Mouse (Mus musculus) mouse trophoblast stem cell (cell line): ENCODE data around the gene Wfdc9.

Source experiments
- in situ Hi-C, 2 experiments: fragments of 300-500 bp; cut with MseI, MboI; formaldehyde crosslinking; loops; 2 replicates in 1 of 2; 3 replicates in 1 of 2; pipeline ENCODE4 v1.15.1; 2025

Wfdc9 gene

DNA sequence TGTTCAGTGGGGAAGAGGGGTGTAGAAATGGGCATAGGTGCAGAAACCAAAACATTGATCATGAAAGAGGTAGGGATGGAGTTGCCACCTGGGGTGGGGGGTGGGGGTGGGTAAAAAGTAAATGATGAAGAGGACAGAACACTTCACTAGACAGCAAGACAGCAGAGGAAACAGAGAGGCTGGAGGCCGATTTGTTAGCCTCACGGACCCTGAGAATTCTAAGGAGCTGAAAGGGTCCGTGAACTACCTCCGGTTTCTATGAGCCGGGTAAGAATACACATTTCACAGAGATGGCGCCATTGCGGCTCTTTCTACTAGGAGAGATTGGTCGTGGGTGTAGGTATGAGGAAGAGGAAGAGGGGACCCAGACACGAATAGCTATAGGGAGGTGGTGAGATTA lies at the start of gene Wfdc9:
Gene Wfdc9, minus strand, starts transcription at position 101 of the 400 bp plus-strand sequence.
- in situ Hi-C loops = no loop called here

DNA sequence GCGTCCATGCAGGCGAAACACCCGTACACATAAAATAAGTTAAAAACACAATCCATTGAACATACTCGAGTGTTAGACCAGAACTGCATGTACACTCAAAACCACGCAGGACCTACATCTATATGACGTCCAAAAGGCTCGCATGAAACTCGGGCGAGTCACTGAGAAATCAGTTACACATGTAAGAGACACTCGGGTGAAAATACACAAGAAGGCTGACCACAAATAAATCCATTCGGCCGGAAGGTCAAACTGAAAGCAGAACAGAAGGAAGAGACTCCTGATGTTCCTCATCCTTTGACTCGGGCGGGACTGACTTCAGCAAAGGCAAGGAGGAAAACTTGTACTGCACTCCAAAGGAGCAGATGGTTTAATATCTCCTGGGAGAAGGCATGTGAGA lies 49.6 kb upstream of the Wfdc9 start:
- in situ Hi-C loops = no loop called here

DNA sequence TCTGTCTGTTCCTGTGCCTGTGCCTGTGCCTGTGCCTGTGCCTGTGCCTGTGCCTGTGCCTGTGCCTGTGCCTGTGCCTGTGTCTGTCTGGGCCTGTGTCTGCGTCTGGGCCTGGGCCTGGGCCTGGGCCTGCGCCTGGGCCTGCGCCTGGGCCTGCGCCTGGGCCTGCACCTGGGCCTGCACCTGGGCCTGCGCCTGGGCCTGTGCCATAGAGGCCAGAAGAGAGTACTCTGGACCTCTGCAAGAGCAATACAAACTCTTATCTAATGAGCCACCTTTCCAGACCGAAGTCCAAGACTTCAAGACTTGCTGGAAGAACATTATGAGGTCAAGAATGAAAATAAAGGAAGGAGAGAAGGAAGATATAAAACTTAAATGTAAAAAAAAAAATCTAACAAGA lies 48.9 kb upstream of the Wfdc9 start:
- in situ Hi-C loops = no loop called here

DNA sequence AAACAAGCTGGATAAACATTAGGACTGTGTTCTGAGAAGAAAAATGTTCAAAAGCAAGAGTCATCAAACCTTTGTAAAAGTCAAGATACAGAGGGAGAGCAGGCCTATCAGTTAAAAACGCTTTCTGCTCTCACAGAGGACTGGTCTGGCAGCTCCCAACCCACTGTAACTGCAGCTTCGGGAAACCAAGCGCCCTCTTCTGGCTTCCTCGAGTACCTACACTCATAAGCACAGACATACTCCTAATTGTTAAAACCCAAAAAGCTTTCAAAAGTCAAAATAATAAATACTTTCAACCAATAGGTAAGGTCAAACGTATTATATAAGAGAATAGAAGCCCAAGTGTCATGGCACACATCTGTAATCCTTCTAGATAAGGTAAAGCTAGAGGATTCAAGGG lies 47.9 kb upstream of the Wfdc9 start:
- in situ Hi-C loops = no loop called here

DNA sequence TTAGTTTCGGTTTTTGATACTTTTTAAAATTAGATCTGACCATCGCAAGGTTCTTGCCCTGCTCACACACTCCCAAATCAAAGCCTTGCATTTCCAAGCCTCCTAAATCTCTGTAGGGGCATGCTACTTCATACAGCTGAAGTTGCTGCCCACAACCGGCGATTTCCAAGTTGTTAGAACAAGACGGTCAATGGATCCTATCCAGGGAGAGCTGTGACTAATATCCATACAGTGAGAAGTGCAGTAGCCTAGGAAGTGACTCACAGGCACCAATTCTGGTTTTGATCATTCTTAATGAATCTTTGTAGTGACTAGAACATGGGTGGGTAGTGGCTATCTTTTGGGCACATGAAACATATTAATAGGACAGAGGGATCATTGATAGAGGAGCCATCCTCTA lies 45.4 kb upstream of the Wfdc9 start:
- in situ Hi-C loops = no loop called here

DNA sequence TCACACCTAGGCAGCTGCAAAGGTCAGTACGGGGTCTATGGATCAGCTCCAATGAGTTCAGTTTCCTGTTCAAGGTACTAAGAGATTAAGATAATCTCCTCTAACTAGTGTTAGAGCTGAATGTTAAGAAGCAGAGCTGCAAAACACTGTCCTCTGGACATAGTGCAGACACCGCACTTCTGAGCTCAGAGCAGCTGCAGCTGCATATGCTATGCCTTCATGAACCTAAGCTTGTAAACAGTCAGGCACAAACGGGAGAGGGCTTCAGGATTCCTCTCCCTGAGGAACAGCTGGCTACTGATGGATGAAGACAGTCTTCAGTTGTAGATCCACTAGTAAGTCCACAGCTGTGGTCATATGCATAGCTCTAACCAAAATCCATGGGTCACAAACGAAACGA lies 44.6 kb upstream of the Wfdc9 start:
- in situ Hi-C loops = no loop called here

DNA sequence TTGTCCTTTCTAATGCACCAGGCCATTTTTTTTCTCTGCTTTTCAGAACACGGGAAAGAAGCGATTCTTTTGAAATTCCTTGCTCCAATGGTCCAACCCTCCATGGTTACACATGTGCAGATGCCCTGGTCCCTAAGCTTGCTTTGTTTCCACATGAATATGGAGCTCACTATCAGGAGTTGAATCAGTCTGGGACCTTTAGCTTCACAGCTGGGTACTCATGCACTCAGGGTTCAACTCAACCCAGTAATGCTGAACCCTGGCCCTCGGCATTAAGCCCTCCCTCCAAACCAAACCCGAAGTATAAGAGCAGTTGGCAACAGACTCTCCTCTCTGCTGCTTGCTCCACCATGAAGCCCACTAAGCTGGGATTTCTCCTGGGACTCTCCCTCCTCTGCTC lies 41.8 kb upstream of the Wfdc9 start, which contains the start of gene Spint4:
Gene Spint4, plus strand, starts transcription at position 301 of the 400 bp plus-strand sequence.
- in situ Hi-C loops = no loop called here

DNA sequence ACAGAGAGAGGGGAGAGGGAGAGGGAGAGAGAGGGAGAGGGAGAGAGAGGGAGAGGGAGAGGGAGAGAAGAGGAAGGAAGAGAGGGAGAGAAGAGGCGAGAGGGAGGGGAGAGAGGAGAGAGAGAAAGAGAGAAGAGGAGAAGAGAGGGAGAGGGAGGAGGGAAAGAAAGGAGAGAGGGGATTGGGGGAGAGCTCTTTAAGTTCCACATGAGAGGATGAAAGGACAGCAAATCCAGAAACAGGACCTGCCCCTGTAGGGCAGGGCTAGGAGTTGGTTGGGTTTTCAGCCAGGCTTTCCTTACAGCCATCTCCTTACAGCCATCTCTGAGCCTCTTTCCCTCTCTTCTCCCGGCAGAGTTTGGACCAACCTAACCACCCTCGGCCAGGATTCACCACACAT lies 28.4 kb upstream of the Wfdc9 start, which contains the start of gene Wfdc13:
Gene Wfdc13, plus strand, starts transcription at position 301 of the 400 bp plus-strand sequence.
- in situ Hi-C loops = no loop called here

DNA sequence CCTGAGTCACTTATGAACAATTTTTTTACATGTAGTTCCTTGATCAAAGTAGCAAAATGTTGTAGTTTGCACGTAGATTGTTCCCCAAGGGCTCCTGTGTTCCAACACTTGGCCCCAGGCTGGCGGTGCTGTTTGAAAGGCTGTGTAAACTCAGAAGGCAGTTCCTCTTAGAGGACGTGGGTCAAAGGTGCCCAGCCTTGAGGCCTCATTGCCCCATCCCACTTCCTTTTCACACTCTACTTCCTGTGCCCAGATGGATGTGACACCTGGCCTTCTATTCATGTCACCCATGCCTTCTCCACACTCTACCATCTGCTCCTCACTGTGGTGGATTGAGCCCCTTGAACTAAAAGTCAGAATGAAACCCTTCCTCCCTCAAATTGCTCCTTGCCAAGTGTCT lies 23.5 kb upstream of the Wfdc9 start:
- in situ Hi-C loops = loop anchor here in 1 of 2 experiments (10.0 kb wide), 1 partner anchor 45 kb away; no protein-coding TSS in a partner anchor

DNA sequence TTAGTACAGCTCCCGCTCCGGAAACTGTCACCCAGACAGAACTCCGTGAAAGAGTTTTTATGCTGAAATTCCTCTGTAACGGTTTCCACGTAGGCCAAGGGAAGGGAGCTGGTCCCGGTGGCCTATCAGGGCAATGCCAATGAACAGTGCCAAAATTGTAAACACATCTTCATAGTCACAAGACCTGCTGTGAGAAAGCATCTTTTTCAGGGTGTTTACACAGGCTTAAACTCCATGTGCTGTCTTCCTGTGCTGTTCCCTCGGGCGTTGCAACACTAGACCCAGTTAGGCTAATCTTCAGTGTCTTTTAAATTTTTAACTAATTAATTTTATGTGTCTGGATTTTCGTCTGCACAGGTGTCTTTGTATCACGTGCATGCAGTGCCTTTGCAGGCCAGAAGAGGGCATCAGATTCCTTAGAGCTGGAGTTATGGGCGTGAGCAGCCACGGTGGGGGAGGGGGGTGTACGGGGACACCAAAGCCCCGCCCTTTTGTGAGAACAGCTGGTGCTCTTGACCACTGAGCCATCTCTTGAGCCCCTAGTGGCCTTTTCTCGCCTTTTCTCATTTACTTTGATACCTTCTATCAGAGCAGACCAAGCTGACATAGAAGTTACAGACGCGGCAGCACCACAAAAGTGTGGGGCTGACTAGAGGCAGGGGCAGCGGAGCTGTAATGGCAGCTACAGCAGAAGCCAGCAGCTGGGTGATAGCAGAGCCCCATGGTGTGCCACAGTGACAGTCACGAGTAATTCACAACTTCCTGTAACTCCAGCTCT lies 22.7 kb upstream of the Wfdc9 start:
- in situ Hi-C loops = loop anchor here in 1 of 2 experiments (10.0 kb wide), 1 partner anchor 46 kb away; no protein-coding TSS in a partner anchor

DNA sequence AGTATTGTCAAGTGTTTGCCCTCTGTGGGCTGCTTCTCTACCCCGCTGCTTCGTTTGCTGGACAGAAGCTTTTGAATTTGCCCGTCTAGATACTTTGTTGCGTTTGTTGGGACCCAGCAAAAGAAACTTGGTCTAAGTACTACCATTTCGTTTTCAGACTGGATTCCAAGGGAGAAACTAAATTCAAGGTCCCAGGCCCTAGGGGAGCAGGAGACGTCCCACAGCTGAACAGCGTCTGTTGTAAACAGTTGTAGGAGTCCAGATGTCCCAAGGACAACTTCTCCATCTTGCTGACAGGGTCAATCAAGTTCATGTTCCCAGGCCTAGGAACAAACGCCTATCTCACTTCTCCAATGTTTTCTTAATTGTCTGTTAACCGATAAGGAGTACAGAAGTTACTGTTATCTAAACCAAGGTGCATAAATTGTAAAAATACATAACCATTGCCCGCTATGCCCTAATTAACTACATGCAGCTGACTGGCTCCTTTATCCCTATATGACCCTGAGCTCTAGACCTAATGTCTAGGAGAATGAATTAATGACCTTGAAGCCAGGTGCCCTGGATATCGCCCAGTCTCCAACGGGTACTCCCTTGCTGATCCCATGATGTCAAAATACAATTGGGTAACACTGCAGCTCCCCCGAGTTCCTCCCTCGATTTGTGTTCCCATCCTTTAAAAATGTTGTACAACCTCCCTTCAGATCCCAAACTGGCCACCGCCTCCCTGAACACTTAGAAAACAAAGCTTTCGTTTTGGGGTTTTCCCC lies 20.7 kb upstream of the Wfdc9 start:
- in situ Hi-C loops = loop anchor here in 1 of 2 experiments (10.0 kb wide), 1 partner anchor 48 kb away; no protein-coding TSS in a partner anchor

DNA sequence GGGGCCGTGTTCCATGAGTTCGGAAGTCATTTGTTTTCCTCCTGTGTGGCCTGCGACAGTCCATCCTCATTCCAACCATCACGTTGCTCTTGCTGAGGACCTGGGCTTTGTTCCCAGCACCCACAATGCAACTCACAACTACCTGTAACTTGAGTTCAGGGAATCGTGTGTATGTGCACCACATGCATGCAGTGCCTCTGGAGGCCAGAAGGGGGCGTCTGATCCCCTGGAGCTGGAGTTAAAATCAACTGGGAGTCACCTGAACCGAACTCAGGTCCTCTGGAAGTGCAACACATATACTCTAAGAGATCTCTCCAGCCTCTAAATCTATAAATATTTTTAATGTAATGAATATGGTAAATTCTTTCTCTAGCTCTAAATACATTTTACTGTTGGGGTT lies 19.7 kb upstream of the Wfdc9 start:
- in situ Hi-C loops = loop anchor here in 1 of 2 experiments (10.0 kb wide), 1 partner anchor 49 kb away; no protein-coding TSS in a partner anchor

DNA sequence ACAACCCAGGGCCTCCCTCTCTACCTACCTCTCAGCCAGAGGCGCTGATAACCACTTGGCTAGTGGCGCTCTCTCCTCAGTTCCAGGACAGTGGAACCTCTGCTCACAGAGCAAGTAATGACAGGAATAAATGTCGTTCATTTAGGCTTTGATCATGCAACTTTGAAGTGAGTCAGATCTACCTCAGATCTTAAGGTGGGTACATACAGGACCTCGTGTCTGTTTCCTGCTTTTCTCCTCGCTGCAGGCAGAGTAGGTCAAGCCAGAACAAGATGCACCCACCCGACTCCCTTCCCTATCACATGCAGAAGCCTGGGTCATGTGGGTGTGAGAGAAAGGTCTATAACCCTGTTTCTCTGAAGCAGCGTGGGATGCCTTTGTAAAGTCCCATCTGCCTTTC lies 17.6 kb upstream of the Wfdc9 start, which contains the start of gene Wfdc11:
Gene Wfdc11, minus strand, starts transcription at position 101 of the 400 bp plus-strand sequence.
- in situ Hi-C loops = loop anchor here in 1 of 2 experiments (10.0 kb wide), 1 partner anchor 51 kb away; no protein-coding TSS in a partner anchor

DNA sequence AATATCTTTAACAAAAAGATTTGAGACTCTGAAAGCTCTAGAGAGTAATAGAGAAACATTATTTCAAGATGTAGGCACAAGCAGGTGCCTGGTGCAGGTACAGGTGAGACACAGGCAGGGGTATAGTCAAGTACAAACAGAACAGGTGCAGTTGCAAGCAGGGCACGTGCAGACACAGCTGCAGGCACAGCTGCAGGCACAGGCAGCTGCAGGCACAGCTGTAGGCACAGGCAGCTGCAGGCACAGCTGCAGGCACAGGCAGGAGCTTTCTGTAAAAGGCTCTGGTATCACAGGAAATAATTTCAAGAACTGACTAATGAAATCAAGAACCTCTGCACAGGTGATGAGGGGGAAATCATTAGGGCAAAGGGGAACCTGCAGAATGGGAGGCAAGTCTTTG lies 14.6 kb upstream of the Wfdc9 start:
- in situ Hi-C loops = loop anchor here in 1 of 2 experiments (10.0 kb wide), 1 partner anchor 54 kb away; no protein-coding TSS in a partner anchor

DNA sequence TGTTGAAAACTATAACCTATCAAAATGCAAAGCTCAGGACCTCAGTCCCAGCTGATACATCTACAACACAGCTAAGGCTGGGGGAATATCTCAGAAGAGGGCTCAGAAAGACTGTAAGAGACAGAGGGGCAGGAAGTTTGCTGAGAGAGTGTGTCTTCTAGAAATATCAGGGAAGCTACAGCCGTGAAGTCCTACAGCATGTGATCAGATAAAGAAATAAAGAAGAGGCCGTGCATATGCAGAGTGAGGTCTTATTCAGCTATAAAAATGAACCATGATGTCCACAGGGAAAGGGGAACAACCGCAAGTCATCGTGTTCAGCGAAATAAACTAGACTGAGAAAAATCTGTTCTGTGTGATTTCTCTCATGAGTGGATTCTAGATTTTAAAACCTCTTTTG lies 13.9 kb upstream of the Wfdc9 start:
- in situ Hi-C loops = loop anchor here in 1 of 2 experiments (10.0 kb wide), 1 partner anchor 55 kb away; no protein-coding TSS in a partner anchor

DNA sequence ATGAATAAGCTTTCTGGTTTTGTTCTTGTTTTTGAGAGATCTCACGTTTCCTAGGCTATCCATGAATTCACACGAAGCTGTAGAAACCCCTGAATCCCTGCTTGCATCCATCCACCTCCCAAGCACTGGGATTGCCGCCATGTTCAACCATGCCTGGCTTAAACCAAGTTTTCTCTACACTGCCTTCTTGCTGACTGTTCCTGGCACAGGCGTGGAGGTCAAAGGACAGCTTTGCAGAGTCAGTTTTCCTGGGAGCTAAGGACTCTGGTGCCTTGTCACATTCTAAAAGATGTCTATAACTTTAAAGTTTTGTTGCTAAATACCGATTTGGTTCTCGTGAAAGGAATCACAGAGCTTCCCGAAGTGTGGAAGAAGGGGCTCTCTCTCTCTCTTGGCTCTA lies 8.5 kb upstream of the Wfdc9 start:
- in situ Hi-C loops = no loop called here

DNA sequence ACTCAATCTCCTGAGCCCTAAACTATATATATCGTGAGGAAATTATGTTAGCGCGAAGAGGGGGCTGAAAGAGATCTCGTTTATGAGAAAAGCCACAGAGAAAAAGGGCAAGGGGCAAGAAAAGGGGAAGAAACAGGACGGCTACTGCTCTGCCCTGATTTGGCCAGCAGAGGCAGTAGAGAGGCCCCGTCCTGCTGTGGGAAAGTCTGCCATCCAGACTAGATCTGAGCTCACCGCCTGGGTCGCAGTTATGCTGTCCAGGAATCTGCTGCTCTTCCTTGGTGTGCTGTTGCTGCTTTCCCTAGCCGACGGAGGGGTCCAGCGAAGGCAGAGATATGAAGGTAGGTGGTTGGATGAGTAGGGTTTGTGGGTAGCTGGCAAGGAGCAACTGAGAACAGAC lies 525 bp downstream of the Wfdc9 start, which contains the start of gene Wfdc10:
Gene Wfdc10, plus strand, starts transcription at position 189 of the 400 bp plus-strand sequence.
- in situ Hi-C loops = no loop called here

DNA sequence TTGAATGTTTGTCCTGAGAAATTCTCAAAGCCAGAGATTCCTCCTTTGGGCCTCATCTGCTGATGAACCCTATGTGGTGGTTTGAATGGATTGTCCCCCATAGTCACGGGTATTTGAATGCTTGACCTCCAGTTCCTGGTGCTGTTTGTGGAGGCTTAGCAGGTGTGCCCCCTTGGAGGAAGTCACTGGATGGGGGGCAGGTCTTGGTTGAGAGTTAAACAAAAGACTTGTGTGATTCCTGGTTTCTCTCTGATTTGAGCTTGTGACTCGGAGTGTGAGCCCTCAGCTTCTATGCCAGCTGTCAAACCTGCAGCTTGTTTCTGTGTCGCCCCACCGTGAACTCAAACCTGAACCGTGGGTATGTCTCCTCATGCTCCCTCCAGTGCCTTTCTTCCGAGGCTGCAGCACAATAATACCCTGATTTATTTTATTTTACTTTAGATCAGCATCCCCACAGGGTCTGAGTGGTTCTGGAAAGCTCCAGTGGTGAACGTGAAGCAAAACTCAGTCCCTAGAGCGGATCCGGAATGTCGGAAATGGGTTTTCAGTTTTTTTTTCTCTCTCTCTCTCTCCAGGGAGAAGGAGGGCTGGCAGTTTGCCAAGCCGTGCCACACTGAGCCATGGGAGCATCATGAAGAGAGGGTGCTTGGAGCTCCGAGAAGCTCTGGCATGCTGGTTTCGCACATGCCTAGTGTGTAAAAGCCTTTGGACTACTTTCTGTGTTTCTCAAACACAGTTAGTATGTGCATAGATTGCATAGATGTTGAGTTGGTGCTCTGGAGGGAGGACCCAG lies 14.3 kb downstream of the Wfdc9 start:
- in situ Hi-C loops = no loop called here

DNA sequence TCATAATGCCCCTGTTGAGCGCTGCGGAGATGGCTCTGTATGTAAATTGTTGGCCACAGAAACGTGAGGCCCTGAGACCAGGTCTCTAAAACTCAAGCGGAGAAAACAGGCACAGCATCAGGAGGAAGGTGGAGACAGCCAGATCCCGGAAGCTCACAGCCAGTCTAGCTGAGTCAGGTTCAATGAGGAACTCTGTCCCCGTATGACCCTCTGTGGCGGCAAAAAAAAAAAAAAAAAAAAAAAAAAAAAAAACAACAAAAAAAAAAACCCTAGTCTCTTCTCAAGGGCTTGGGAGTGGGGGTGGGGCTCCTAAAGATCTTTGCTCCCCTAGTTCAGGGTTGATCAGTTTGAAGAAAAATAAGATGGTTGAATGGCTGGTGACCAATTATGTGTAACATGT lies 15.3 kb downstream of the Wfdc9 start:
- in situ Hi-C loops = no loop called here

DNA sequence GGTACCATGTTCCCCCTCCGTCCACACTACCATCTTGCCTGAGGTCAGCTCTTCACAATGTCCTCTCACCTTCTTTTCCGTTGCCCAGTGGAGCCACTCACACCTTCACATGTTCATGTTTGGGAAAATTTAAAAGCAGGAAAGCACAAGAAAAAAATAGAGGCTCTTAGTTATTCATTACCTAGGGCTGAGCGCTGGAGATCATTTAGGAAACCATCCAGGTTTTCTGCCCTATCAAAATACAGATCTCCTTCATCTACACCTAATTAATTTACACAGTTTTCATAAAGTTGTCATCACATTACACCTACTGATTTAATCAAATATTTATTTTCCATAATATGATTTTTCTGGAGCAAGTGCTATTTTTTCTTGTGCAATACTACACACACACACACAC lies 17.7 kb downstream of the Wfdc9 start, which contains the start of gene Wfdc16:
Gene Wfdc16, minus strand, starts transcription at position 101 of the 400 bp plus-strand sequence.
- in situ Hi-C loops = no loop called here

DNA sequence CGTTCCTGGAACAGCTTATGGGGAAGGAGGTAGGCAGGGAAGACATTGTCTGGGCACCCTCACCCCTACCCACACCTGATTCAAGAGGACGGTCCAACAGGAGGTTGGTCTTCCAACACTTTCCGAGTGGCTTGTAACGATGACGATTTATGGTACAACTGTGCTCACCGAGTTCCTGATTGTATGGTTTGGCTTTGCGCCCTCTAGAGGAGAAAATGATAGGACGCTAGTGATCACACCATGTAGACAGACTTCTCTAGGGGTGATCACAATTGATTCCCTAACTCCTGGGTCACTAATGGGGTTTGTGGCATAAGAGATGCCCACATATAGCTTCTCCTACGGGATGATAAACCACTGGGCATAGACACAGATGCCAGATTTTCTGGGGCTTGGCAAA lies 21.1 kb downstream of the Wfdc9 start:
- in situ Hi-C loops = no loop called here
